Mouse (Mus musculus): ENCODE results near the gene Dock6. TPM values are rescaled to one million over a fixed set of nuclear protein-coding genes. Genes with fewer than 3 reads are reported as not detected.

The Dock6 gene
- polyA plus RNA-seq, 1 experiment from 2014 or later: 18.9 TPM

DNA sequence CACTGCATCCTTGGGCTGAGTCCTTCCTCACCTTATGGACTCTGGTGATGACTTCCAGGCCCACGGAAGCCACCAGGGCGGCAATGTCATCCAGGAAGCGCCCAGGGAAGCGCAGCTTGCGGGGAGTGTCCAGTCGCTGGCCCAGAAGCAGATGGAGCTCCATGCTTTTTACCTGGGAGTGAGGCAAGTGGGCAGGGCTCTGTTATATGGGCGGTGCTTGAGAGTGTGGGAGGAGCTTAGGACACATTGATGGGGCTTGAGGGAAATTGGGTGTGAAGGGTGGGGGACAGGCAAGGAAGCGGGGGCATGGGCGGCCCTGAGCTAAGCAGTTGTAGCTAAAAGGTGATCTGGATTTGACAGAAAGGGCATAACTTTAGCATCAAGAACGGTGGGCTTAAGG, 28.1 kb downstream of the Dock6 start:
- no peak overlapping the region for H3K9ac ChIP-seq
- H3K9me3 ChIP-seq: no peaks in the 10 kb centered on the region
- no peaks in the 10 kb centered on the region for H3K4me1 ChIP-seq
- no peak overlapping the region for H3K27ac ChIP-seq
- no peak overlapping the region for H3K4me3 ChIP-seq (replicated peaks)
- 69% methylated on average over 10 of the region's 10 CpGs for WGBS
- H3K4me2 ChIP-seq: no peak overlapping the region
- H3K36me3 ChIP-seq (replicated peaks): no peaks in the 10 kb centered on the region
- no peak for ATAC-seq (ENCODE audit: low FRiP score)
- H3K27me3 ChIP-seq: no peaks in the 10 kb centered on the region

DNA sequence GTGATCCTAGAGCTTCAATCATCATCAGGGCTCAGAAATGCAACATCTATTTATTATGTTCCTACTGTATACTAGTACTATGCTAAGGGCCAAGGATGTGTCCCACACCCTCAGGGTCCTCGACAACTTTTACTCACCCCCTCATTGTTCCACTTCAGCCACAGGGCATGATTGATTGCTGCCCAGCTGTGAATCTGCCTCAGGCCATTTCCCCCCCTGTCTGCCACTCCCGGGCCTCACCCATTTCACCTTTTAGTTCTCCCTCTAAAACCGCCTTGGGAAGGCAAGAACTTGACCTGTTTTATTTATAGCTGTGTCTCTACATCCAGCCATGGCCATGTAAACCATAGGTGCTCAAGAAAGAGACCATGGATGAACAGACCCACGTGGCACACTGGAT, 28.5 kb downstream of the Dock6 start:
- no peaks in the 10 kb centered on the region for H3K4me1 ChIP-seq
- H3K4me2 ChIP-seq: no peak overlapping the region
- H3K27me3 ChIP-seq: no peaks in the 10 kb centered on the region
- no peaks in the 10 kb centered on the region for H3K36me3 ChIP-seq (replicated peaks)
- no peak overlapping the region for H3K27ac ChIP-seq
- ATAC-seq (ENCODE audit: low FRiP score): no peak
- WGBS: 77% methylated on average over 4 of the region's 4 CpGs
- H3K9me3 ChIP-seq: no peaks in the 10 kb centered on the region
- no peak overlapping the region for H3K4me3 ChIP-seq (replicated peaks)
- H3K9ac ChIP-seq: no peak overlapping the region

DNA sequence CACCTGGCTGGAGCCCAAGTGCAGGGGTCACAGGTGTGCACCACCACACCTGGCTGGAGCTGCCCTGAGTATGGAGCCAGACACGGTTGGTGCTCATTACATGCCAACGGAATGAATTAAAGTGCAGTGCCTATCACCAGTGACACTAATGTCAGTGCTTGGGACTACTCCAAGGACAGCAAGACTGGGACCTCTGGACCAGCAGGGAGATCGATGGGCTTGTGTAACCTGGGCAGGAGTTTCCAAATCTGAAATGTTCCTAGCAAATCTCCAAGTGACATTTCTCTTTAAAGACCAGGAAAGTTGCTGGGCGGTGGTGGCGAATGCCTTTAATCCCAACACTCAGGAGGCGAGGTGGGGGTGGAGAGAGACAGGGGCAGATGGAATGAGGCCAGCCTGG, 29.7 kb downstream of the Dock6 start:
- ATAC-seq (ENCODE audit: low FRiP score): no peak
- Histone ChIP-seq H3K36me3 (replicated peaks) (no peaks in the 10 kb centered on the region), H3K27ac (no peak overlapping the region), H3K4me2 (no peak overlapping the region), H3K9me3 (no peaks in the 10 kb centered on the region), H3K9ac (no peak overlapping the region), H3K4me1 (no peaks in the 10 kb centered on the region), H3K27me3 (no peaks in the 10 kb centered on the region), H3K4me3 (replicated peaks) (no peak overlapping the region)
- WGBS: 84% methylated on average over 6 of the region's 6 CpGs

DNA sequence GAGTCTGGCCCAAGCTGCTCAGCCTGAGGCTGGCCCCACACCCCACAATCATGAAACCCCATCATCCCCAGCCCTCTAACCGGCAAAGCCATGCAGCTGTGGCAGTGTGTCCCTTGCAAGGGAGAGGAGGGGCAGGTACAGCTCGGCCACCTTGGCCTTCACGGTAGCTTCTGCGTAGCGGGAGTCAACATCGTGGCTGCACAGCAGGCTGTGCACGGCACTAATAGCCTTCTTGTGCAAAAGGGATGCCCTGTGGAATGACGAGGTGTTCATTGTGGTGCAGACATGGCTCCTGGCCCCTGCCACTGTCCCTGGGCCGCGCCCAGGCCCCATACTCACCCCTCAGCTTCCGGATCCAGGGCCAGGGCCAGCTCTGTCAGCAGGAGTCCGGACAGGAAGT, 32.3 kb downstream of the Dock6 start:
- Histone ChIP-seq H3K4me1 (no peaks in the 10 kb centered on the region), H3K27me3 (no peaks in the 10 kb centered on the region)
- 89% methylated on average over 12 of the region's 12 CpGs for WGBS

DNA sequence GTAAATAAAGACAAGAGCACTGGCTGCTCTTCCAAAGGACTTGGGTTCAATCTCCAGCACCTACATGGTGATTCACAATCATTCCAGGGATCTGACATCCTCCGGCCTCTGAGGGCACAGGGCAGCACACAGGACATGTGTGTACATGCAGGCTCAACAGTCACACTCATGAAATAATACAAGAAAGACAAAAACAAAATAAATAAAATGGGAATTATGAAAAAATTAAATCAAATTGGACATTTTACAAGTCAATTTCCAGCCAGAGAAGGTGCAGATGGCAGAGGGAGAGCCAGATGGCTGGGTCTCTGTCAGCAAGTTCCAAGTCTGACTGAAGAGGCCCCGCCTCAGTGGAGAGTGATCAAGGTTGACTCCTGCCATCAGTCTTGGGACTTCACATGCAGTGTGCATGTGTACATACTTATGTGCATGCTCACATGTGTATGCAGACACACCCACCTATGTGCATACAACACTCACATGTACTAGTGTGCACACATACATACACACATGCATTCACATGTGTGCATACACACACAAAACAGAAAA, 33.2 kb downstream of the Dock6 start:
- Histone ChIP-seq H3K9me3 (no peaks in the 10 kb centered on the region), H3K36me3 (replicated peaks) (0 out of 2 replicates have a peak, but pooled peaks cover 5% of the 10 kb centered on the region), H3K4me2 (no peak overlapping the region), H3K9ac (no peak overlapping the region), H3K4me3 (replicated peaks) (no peak overlapping the region), H3K4me1 (no peaks in the 10 kb centered on the region), H3K27ac (no peak overlapping the region), H3K27me3 (no peaks in the 10 kb centered on the region)
- WGBS: 99% methylated on average over 2 of the region's 2 CpGs
- no peak for ATAC-seq (ENCODE audit: low FRiP score)

More for the DNA sequence above, 32.3 kb downstream of the Dock6 start:
- no peak overlapping the region for H3K27ac ChIP-seq
- H3K9me3 ChIP-seq: no peaks in the 10 kb centered on the region
- H3K36me3 ChIP-seq (replicated peaks): 0 out of 2 replicates have a peak, but pooled peaks cover 3% of the 10 kb centered on the region
- no peak overlapping the region for H3K4me2 ChIP-seq
- ATAC-seq (ENCODE audit: low FRiP score): no peak
- H3K9ac ChIP-seq: no peak overlapping the region
- no peak overlapping the region for H3K4me3 ChIP-seq (replicated peaks)

DNA sequence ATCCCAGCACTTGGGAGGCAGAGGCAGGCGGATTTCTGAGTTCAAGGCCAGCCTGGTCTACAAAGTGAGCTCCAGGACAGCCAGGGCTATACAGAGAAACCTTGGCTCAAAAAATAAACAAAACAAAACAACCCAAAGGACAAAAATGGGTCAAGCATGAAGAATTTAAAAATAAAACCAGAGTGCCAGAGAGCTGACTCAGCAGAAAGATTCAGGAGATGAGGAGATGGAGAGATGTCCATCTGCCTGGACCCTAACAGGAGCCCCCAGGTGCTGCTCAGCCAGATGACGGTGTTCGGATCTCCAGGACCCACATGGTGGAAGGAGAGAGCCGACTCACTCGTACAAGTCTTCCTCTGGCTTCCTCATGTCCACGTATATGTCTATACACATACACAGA, 33.9 kb downstream of the Dock6 start:
- Histone ChIP-seq H3K36me3 (replicated peaks) (0 out of 2 replicates have a peak, but pooled peaks cover 7% of the 10 kb centered on the region), H3K9me3 (no peaks in the 10 kb centered on the region), H3K9ac (no peak overlapping the region), H3K4me3 (replicated peaks) (no peak overlapping the region), H3K4me2 (no peak overlapping the region), H3K27me3 (no peaks in the 10 kb centered on the region), H3K27ac (no peak overlapping the region), H3K4me1 (no peaks in the 10 kb centered on the region)
- WGBS: 91% methylated on average over 6 of the region's 6 CpGs
- no peak for ATAC-seq (ENCODE audit: low FRiP score)

DNA sequence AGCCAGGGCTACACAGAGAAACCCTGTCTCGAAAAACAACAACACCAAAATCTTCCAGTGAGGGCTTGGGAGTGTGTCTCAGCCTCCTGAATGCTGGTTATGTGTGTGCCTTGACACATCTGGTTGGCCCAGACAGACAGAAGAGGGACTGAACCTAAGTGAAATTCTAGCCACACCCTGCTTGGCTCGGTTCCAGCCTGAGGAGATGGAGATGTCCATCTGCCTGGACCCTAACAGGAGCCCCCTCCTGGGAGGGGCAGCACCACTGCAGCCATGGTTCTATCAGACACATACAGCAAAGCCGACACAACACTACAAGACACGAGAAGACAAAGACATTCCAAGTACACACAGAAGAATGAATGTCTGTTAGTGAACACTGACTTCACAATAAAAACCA, 34.3 kb downstream of the Dock6 start:
- no peak for ATAC-seq (ENCODE audit: low FRiP score)
- no peak overlapping the region for H3K4me2 ChIP-seq
- no peak overlapping the region for H3K27ac ChIP-seq
- no peak overlapping the region for H3K9ac ChIP-seq
- H3K4me3 ChIP-seq (replicated peaks): no peak overlapping the region
- H3K9me3 ChIP-seq: no peaks in the 10 kb centered on the region
- H3K27me3 ChIP-seq: no peaks in the 10 kb centered on the region
- 0 out of 2 replicates have a peak, but pooled peaks cover 7% of the 10 kb centered on the region for H3K36me3 ChIP-seq (replicated peaks)
- 86% methylated on average over 4 of the region's 4 CpGs for WGBS
- no peaks in the 10 kb centered on the region for H3K4me1 ChIP-seq

DNA sequence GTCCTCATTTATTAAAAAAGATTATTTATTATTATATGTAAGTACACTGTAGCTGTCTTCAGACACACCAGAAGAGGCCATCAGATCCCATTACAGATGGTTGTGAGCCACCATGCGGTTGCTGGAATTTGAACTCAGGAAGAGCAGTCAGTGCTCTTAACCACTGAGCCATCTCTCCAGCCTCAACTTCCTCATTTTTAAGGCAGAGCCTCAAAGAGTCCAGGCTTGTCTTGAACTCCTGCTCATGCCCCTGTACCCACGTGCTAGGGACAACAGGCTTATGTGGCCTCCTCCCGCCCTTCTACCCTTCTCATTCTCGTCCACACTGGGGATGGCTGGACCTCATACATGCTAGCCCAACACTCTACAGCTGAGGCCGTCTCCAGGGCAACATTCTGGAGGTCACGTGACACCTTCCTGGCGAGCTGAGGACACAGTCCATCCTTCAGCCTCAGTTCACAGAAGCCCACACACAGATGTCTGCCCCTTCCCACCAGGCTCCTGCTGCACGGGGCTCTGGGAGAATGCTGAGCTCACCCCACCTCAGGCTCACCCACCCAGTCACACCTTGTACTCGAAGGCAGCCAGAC, 35.6 kb downstream of the Dock6 start:
- 75% methylated on average over 9 of the region's 9 CpGs for WGBS
- no peak for ATAC-seq (ENCODE audit: low FRiP score)
- Histone ChIP-seq H3K4me1 (no peaks in the 10 kb centered on the region), H3K27me3 (no peaks in the 10 kb centered on the region), H3K27ac (no peak overlapping the region), H3K9me3 (no peaks in the 10 kb centered on the region), H3K4me3 (replicated peaks) (no peak overlapping the region), H3K4me2 (no peak overlapping the region), H3K9ac (no peak overlapping the region), H3K36me3 (replicated peaks) (0 out of 2 replicates have a peak, but pooled peaks cover 7% of the 10 kb centered on the region)

DNA sequence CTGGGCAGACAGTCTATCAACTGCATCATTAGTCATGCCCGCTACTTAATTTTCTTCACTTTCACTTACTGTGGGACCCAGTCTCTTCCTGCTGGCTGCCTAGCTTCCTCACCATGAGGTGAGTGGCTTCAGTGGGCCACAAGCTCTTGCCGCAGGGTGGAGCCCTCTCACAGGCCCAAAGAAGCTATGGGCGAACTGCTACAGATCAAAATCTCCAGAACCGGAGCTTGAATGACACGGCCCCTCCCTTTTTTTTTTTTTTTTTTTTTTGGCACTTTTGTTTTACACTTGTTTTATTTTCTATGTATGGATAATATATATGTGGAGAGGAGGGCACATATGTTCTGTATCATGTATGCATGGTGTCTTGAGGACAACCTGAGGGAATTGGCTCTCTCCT, 41.3 kb downstream of the Dock6 start:
- Histone ChIP-seq H3K4me1 (no peaks in the 10 kb centered on the region), H3K4me2 (no peak overlapping the region), H3K9me3 (no peaks in the 10 kb centered on the region), H3K9ac (no peak overlapping the region), H3K27me3 (no peaks in the 10 kb centered on the region), H3K4me3 (replicated peaks) (no peak overlapping the region), H3K27ac (no peak overlapping the region), H3K36me3 (replicated peaks) (0 out of 2 replicates have a peak, but pooled peaks cover 7% of the 10 kb centered on the region)
- 89% methylated on average over 5 of the region's 5 CpGs for WGBS
- ATAC-seq (ENCODE audit: low FRiP score): no peak

DNA sequence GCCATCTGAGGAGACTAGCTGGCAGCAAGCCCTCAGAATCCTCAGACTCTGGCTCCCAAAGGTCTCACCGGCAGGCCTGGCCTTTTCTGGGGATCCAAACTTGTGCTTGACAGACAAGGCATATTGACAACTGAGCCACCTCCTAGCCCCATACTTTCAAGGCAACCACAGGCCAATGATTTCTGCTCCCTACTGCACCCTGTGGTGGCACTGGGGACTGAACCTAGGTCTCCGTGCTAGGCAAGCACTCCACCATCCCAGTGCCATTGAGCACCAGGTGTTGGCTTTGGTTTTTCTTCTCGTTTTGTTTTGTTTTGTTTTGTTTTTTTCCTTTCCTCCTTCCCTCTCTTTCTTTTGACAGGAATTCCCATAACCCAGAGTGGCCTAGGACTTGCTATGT, 43.9 kb downstream of the Dock6 start:
- H3K27ac ChIP-seq: no peak overlapping the region
- H3K36me3 ChIP-seq (replicated peaks): no peaks in the 10 kb centered on the region
- H3K9ac ChIP-seq: no peak overlapping the region
- no peak for ATAC-seq (ENCODE audit: low FRiP score)
- H3K9me3 ChIP-seq: no peaks in the 10 kb centered on the region
- peaks cover 3% of the 10 kb centered on the region; the same call in 1 of the 2 replicates for H3K4me1 ChIP-seq
- WGBS: 63% methylated on average over 3 of the region's 3 CpGs
- no peaks in the 10 kb centered on the region for H3K27me3 ChIP-seq
- H3K4me3 ChIP-seq (replicated peaks): no peak overlapping the region
- H3K4me2 ChIP-seq: no peak overlapping the region

DNA sequence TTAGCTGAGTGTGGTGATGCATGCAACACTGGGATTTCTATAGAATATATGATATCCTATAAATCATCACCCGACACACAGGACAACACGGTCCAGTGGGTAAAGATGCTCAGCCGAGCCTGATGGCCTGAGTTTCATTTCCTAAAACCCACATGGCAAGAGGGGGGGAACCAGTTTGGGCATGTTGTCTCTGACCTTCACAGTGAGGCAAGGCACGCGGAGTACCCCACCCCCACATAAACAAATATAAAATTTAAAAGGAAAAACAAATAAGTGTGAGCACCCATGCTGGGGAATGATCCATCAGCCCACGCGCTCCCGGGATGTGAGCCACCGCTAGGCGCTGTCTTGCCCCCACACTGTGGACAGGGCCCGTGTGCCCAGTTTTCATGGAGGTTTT, 45.5 kb downstream of the Dock6 start:
- no peaks in the 10 kb centered on the region for H3K36me3 ChIP-seq (replicated peaks)
- no peak overlapping the region for H3K4me2 ChIP-seq
- no peak overlapping the region for H3K4me3 ChIP-seq (replicated peaks)
- no peak overlapping the region for H3K27ac ChIP-seq
- no peak overlapping the region for H3K9ac ChIP-seq
- no peaks in the 10 kb centered on the region for H3K27me3 ChIP-seq
- H3K9me3 ChIP-seq: no peaks in the 10 kb centered on the region
- 93% methylated on average over 11 of the region's 11 CpGs for WGBS
- ATAC-seq (ENCODE audit: low FRiP score): no peak
- peaks cover 3% of the 10 kb centered on the region; the same call in 1 of the 2 replicates for H3K4me1 ChIP-seq

DNA sequence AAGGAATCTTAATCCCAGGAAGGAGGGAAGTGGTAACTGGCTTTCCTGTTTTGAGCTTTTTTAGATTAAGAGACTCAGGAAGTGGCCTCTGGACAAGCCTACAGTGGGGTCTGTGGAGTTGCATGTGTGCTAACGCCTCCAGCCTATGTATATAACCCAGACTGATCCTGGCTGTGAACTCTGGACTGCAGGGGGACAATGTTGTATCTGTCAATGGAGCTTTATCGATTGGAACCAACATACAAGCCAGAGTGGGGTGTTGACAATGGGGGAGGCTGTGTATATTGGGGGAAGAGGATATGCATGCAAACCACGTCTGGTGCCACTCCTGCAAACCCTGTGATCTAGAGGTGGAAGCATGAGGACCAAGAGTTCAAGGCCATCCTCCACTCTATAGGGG, 46.1 kb downstream of the Dock6 start:
- peaks cover 3% of the 10 kb centered on the region; the same call in 1 of the 2 replicates for H3K4me1 ChIP-seq
- H3K27ac ChIP-seq: no peak overlapping the region
- ATAC-seq (ENCODE audit: low FRiP score): no peak
- 79% methylated on average over 3 of the region's 3 CpGs for WGBS
- no peak overlapping the region for H3K4me3 ChIP-seq (replicated peaks)
- no peaks in the 10 kb centered on the region for H3K27me3 ChIP-seq
- no peak overlapping the region for H3K4me2 ChIP-seq
- no peak overlapping the region for H3K9ac ChIP-seq
- H3K36me3 ChIP-seq (replicated peaks): no peaks in the 10 kb centered on the region
- no peaks in the 10 kb centered on the region for H3K9me3 ChIP-seq

DNA sequence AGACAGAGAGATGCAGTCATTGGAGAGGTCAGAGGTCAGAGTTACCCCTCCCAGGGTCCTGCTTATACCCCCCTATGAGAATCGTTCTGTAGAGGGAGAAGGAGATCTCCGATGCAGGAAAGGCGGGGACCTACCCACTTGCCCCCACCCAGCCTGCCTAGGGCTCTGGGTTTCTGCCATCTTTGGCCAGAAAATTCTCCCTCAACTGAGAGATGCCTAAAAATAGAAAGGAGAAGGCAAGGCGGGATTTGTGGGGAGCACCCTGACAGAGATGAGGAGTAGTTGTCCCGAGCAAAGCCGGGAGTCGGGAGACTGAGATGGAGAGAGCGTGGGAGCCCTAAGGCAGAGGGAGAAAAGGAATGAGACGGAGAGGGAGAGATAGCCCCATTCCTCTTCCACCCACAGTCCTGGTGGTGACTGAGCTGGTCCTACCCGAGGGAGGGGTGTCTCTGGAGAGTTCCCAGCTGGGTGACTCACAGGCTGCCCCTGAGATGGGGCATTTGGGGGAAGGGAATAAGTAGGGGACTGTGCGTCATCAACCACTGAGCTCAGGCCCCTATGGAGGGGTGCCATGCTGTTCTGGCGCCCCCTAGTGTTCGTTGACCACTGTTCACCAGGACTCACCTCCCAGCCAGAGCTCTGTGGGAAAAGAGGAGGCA, 48.3 kb downstream of the Dock6 start:
- H3K27me3 ChIP-seq: no peaks in the 10 kb centered on the region
- H3K4me2 ChIP-seq: no peak overlapping the region
- no peak overlapping the region for H3K4me3 ChIP-seq (replicated peaks)
- 44% methylated on average over 13 of the region's 13 CpGs for WGBS
- peak; percentile 90 for ATAC-seq (ENCODE audit: low FRiP score)
- H3K9ac ChIP-seq: no peak overlapping the region
- no peak overlapping the region for H3K27ac ChIP-seq
- peaks cover 3% of the 10 kb centered on the region; the same call in 1 of the 2 replicates for H3K4me1 ChIP-seq
- no peaks in the 10 kb centered on the region for H3K36me3 ChIP-seq (replicated peaks)
- no peaks in the 10 kb centered on the region for H3K9me3 ChIP-seq
